Comparison of ENCODE assay signal across 14 mouse cellular contexts in the genomic region with DNA sequence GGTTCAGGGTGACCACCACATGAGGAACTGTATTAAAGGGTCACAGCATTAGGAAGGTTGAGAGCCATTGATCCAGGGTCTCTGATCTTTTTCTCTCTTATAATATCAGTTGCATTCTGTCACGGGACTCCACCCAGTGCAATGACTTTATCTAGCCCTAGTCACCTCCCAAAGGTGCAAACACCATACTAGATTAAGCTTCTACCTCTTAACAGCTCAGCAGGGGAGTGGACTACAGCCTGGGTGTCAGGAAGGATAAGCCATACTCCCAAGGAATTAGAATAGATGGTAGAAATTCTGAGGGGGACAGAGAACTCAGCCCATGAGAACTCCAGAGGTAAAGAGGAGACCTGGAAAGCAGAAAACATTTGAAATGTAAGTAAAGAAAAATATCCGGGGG. TPM values are rescaled to one million over a fixed set of nuclear protein-coding genes. Genes with fewer than 3 reads are reported as not detected.
"Had no signal": no experiment of that assay in that cellular context is flagged by ENCODE, and none has a peak within 500 bp of the region (broad histone marks: within the 10 kb centered on the region; RNA-seq: fewer than 3 reads in every experiment).

No protein-coding gene starts in this region.

- H3K9me3 ChIP-seq: kidney, embryonic 15.5 days; limb, embryonic 15.5 days; lung, embryonic 15.5 days; midbrain, embryonic 12.5 days; neural tube, embryonic 15.5 days had no signal

- H3K4me3 ChIP-seq: kidney, embryonic 15.5 days; limb, embryonic 15.5 days; lung, embryonic 15.5 days; midbrain, embryonic 12.5 days; neural tube, embryonic 15.5 days had no signal

- H3K36me3 ChIP-seq: kidney, embryonic 15.5 days; limb, embryonic 15.5 days; lung, embryonic 15.5 days; midbrain, embryonic 12.5 days; neural tube, embryonic 15.5 days had no signal

- H3K27me3 ChIP-seq: kidney, embryonic 15.5 days; limb, embryonic 15.5 days; lung, embryonic 15.5 days; midbrain, embryonic 12.5 days; neural tube, embryonic 15.5 days had no signal

- H3K4me2 ChIP-seq: kidney, embryonic 15.5 days; limb, embryonic 15.5 days; lung, embryonic 15.5 days; midbrain, embryonic 12.5 days; neural tube, embryonic 15.5 days had no signal

- ATAC-seq: hindbrain, embryonic 16.5 days; inflammation-experienced regulatory T-cells, adult 6 months had no signal

- H3K4me1 ChIP-seq: lung, embryonic 15.5 days; midbrain, embryonic 12.5 days had no signal

- DNase-seq: kidney, adult 2 months; kidney, postnatal 14 days; layer of hippocampus, postnatal 36 days; lung, postnatal 14 days; right cerebral cortex, adult 18-20 months; right cerebral cortex, postnatal 25 days had no signal

- H3K9ac ChIP-seq: kidney, embryonic 15.5 days; limb, embryonic 15.5 days; lung, embryonic 15.5 days; midbrain, embryonic 12.5 days; neural tube, embryonic 15.5 days had no signal

- H3K27ac ChIP-seq: kidney, embryonic 15.5 days; limb, embryonic 15.5 days; lung, embryonic 15.5 days; macrophage; midbrain, embryonic 12.5 days; neural tube, embryonic 15.5 days had no signal

RNA-seq across cellular contexts. Expression of gene 0610040J01Rik, which starts 25.7 kb away (rescaled TPM):
- polyA plus RNA-seq: inflammation-experienced regulatory T-cells, adult 6 months had no signal
